Mouse (Mus musculus) gastrocnemius, postnatal 36 days (tissue): ENCODE data around the gene Smarcd3. TPM values are rescaled to one million over a fixed set of nuclear protein-coding genes. Genes with fewer than 3 reads are reported as not detected.
A peak's percentile ranks its signal among the peaks of the same experiment; 100 is the strongest.

ENCODE experiments used
- DNase-seq, 2 experiments: peaks; one replicate each; pipeline ENCODE4 v3.0.0; 2022
- intact Hi-C: fragments of 180-260 bp; cut with DNase I; formaldehyde crosslinking; loops from one replicate; pipeline ENCODE4 v1.15.1; 2025
- total RNA-seq, 2 experiments: library from RNA; stranded (reverse); gene quantifications; 2 replicates each; pipeline ENCODE4 v1.2.3; 2021

The Smarcd3 gene
- total RNA-seq, 2 experiments from 2014 or later: 167 to 178 TPM

GRCm38 (mm10) chr5:24600236-24600635 is 24.0 kb downstream of the Smarcd3 start:
- intact Hi-C loops: no loop called here

GRCm38 (mm10) chr5:24599137-24599536 is 25.1 kb downstream of the Smarcd3 start:
- intact Hi-C loops: no loop called here
- no peak for DNase-seq

More at GRCm38 (mm10) chr5:24600236-24600635, 24.0 kb downstream of the Smarcd3 start:
- peak in 1 of 2 experiments; percentile 69 for DNase-seq

- peak; percentile 59 to 64 for DNase-seq
- intact Hi-C loops: no loop called here
Observed at GRCm38 (mm10) chr5:24598570-24599006, 25.6 kb downstream of the Smarcd3 start.

- intact Hi-C loops: no loop called here
- DNase-seq: no peak
Observed at GRCm38 (mm10) chr5:24597901-24598569, 26.2 kb downstream of the Smarcd3 start.

GRCm38 (mm10) chr5:24597221-24597728 is 26.9 kb downstream of the Smarcd3 start:
- intact Hi-C loops: no loop called here

GRCm38 (mm10) chr5:24596519-24597171 is 27.6 kb downstream of the Smarcd3 start:
- peak in 1 of 2 experiments; percentile 36 for DNase-seq

More at GRCm38 (mm10) chr5:24597221-24597728, 26.9 kb downstream of the Smarcd3 start:
- DNase-seq: peak in 1 of 2 experiments; percentile 71

GRCm38 (mm10) chr5:24595786-24596380 is 28.3 kb downstream of the Smarcd3 start:
- intact Hi-C loops: no loop called here
- no peak for DNase-seq

More at GRCm38 (mm10) chr5:24596519-24597171, 27.6 kb downstream of the Smarcd3 start:
- intact Hi-C loops: no loop called here

GRCm38 (mm10) chr5:24595261-24595660 is 28.9 kb downstream of the Smarcd3 start:
- no peak for DNase-seq
- intact Hi-C loops: no loop called here

- intact Hi-C loops: loop anchor here (5.0 kb wide), 1 partner anchor 62 kb away; no protein-coding TSS in a partner anchor
- no peak for DNase-seq
Observed at GRCm38 (mm10) chr5:24594346-24594745, 29.9 kb downstream of the Smarcd3 start.

- intact Hi-C loops: loop anchor here (5.0 kb wide), 1 partner anchor 62 kb away; no protein-coding TSS in a partner anchor
- DNase-seq: no peak
Observed at GRCm38 (mm10) chr5:24593928-24594327, 30.3 kb downstream of the Smarcd3 start.

GRCm38 (mm10) chr5:24593230-24593629 is 31.0 kb downstream of the Smarcd3 start:
- no peak for DNase-seq
- intact Hi-C loops: loop anchor here (5.0 kb wide), 1 partner anchor 61 kb away; no protein-coding TSS in a partner anchor

- intact Hi-C loops: loop anchor here (5.0 kb wide), 1 partner anchor 60 kb away; no protein-coding TSS in a partner anchor
- DNase-seq: no peak
Observed at GRCm38 (mm10) chr5:24592471-24593160, 31.6 kb downstream of the Smarcd3 start.

- DNase-seq: no peak
- intact Hi-C loops: loop anchor here (5.0 kb wide), 1 partner anchor 60 kb away; no protein-coding TSS in a partner anchor
Observed at GRCm38 (mm10) chr5:24591796-24592470, 32.3 kb downstream of the Smarcd3 start.

GRCm38 (mm10) chr5:24591268-24591721 is 32.9 kb downstream of the Smarcd3 start:
- DNase-seq: peak in 1 of 2 experiments; percentile 27
- intact Hi-C loops: loop anchor here (5.0 kb wide), 1 partner anchor 59 kb away; no protein-coding TSS in a partner anchor

- no peak for DNase-seq
- intact Hi-C loops: loop anchor here (5.0 kb wide), 1 partner anchor 58 kb away; no protein-coding TSS in a partner anchor
Observed at GRCm38 (mm10) chr5:24589511-24590500, 34.4 kb downstream of the Smarcd3 start.

- intact Hi-C loops: no loop called here
Observed at GRCm38 (mm10) chr5:24587200-24587577, 37.0 kb downstream of the Smarcd3 start.

GRCm38 (mm10) chr5:24586547-24587199 is 37.5 kb downstream of the Smarcd3 start, which contains the start of gene Chpf2:
Chpf2 (plus strand) TSS chr5:24586741.
- intact Hi-C loops: no loop called here
- peak; percentile 60 to 63 for DNase-seq

More at GRCm38 (mm10) chr5:24587200-24587577, 37.0 kb downstream of the Smarcd3 start:
- peak in 1 of 2 experiments; percentile 18 for DNase-seq
